Mouse (Mus musculus): ENCODE measurements around the gene Pa2g4. TPM values are rescaled to one million over a fixed set of nuclear protein-coding genes. Genes with fewer than 3 reads are reported as not detected.

Pa2g4 gene
- total and polyA plus RNA-seq, 2 experiments from 2014 or later: 48.0 to 117 TPM

GRCm38 (mm10) chr10:128589464-128590192, 23.8 kb upstream of the Pa2g4 start, which contains the start of gene Erbb3:
Gene Erbb3 (minus strand): TSS chr10:128589652.
- under 1% methylated on average over 43 of the region's 43 CpGs for WGBS
- no peak for TF ChIP-seq CTCF (IDR thresholded peaks at IDR 0.05; ENCODE audit: low read depth)
- no peak within 1 kb of the TSS for H3K27ac ChIP-seq
- H3K4me2 ChIP-seq (ENCODE audit: low read depth, low read length): peak within 1 kb of the TSS; percentile 100
- H3K4me3 ChIP-seq (ENCODE audit: low read length): peak within 1 kb of the TSS; percentile 47
- H3K27me3 ChIP-seq (ENCODE audit: insufficient read depth, low read length): peaks cover 21% of the 10 kb centered on the region
- peaks cover 5% of the 10 kb centered on the region; the same call in 1 of the 2 replicates for H3K4me1 ChIP-seq (ENCODE audit: insufficient read depth, low read length)
- H3K9me3 ChIP-seq (ENCODE audit: low read length): no peaks in the 10 kb centered on the region
- H3K36me3 ChIP-seq (ENCODE audit: insufficient read depth, low read length): no peaks in the 10 kb centered on the region
- peak within 1 kb of the TSS; percentile 45 for H3K9ac ChIP-seq (replicated peaks; ENCODE audit: low read length)
- peak; percentile 31; the same call in 1 of the 2 replicates for ATAC-seq
- DNase-seq (ENCODE audit: low spot score): peak; percentile 22

- no peak; the same call in 1 of the 2 replicates for ATAC-seq
- Histone ChIP-seq H3K4me2 (ENCODE audit: low read depth, low read length) (peak overlapping the region; percentile 100), H3K36me3 (ENCODE audit: insufficient read depth, low read length) (no peaks in the 10 kb centered on the region), H3K9me3 (ENCODE audit: low read length) (no peaks in the 10 kb centered on the region), H3K9ac (replicated peaks; ENCODE audit: low read length) (peak overlapping the region; percentile 45), H3K4me3 (ENCODE audit: low read length) (peak overlapping the region; percentile 47), H3K4me1 (ENCODE audit: insufficient read depth, low read length) (peaks cover 5% of the 10 kb centered on the region; the same call in 1 of the 2 replicates), H3K27me3 (ENCODE audit: insufficient read depth, low read length) (peaks cover 21% of the 10 kb centered on the region), H3K27ac (no peak overlapping the region)
- TF ChIP-seq CTCF (IDR thresholded peaks at IDR 0.05; ENCODE audit: low read depth): no peak
- DNase-seq (ENCODE audit: low spot score): no peak
- 4% methylated on average over 23 of the region's 23 CpGs for WGBS
Measured at GRCm38 (mm10) chr10:128588775-128589463, 23.1 kb upstream of the Pa2g4 start.

GRCm38 (mm10) chr10:128588136-128588535, 22.3 kb upstream of the Pa2g4 start:
- no peaks in the 10 kb centered on the region for H3K36me3 ChIP-seq (ENCODE audit: insufficient read depth, low read length)
- ATAC-seq: no peak
- H3K4me2 ChIP-seq (ENCODE audit: low read depth, low read length): no peak overlapping the region
- no peak overlapping the region for H3K4me3 ChIP-seq (ENCODE audit: low read length)
- no peak overlapping the region for H3K27ac ChIP-seq
- no peak for TF ChIP-seq CTCF (IDR thresholded peaks at IDR 0.05; ENCODE audit: low read depth)
- no peak for DNase-seq (ENCODE audit: low spot score)
- no peaks in the 10 kb centered on the region for H3K9me3 ChIP-seq (ENCODE audit: low read length)
- H3K27me3 ChIP-seq (ENCODE audit: insufficient read depth, low read length): peaks cover 26% of the 10 kb centered on the region
- peaks cover 5% of the 10 kb centered on the region; the same call in 1 of the 2 replicates for H3K4me1 ChIP-seq (ENCODE audit: insufficient read depth, low read length)
- H3K9ac ChIP-seq (replicated peaks; ENCODE audit: low read length): no peak overlapping the region
- WGBS: 31% methylated on average over 1 of the region's 1 CpGs

GRCm38 (mm10) chr10:128587697-128588096, 21.9 kb upstream of the Pa2g4 start:
- H3K9me3 ChIP-seq (ENCODE audit: low read length): no peaks in the 10 kb centered on the region
- no peak overlapping the region for H3K9ac ChIP-seq (replicated peaks; ENCODE audit: low read length)
- H3K4me3 ChIP-seq (ENCODE audit: low read length): no peak overlapping the region
- H3K4me1 ChIP-seq (ENCODE audit: insufficient read depth, low read length): peaks cover 5% of the 10 kb centered on the region; the same call in 1 of the 2 replicates
- H3K4me2 ChIP-seq (ENCODE audit: low read depth, low read length): no peak overlapping the region
- TF ChIP-seq CTCF (IDR thresholded peaks at IDR 0.05; ENCODE audit: low read depth): no peak
- H3K27ac ChIP-seq: no peak overlapping the region
- peaks cover 26% of the 10 kb centered on the region for H3K27me3 ChIP-seq (ENCODE audit: insufficient read depth, low read length)
- H3K36me3 ChIP-seq (ENCODE audit: insufficient read depth, low read length): no peaks in the 10 kb centered on the region
- DNase-seq (ENCODE audit: low spot score) (no peak), ATAC-seq (peak; percentile 18)
- 64% methylated on average over 8 of the region's 8 CpGs for WGBS

- peaks cover 5% of the 10 kb centered on the region; the same call in 1 of the 2 replicates for H3K4me1 ChIP-seq (ENCODE audit: insufficient read depth, low read length)
- H3K4me3 ChIP-seq (ENCODE audit: low read length): no peak overlapping the region
- H3K27ac ChIP-seq: no peak overlapping the region
- no peak overlapping the region for H3K4me2 ChIP-seq (ENCODE audit: low read depth, low read length)
- 49% methylated on average over 4 of the region's 4 CpGs for WGBS
- peaks cover 26% of the 10 kb centered on the region for H3K27me3 ChIP-seq (ENCODE audit: insufficient read depth, low read length)
- no peak overlapping the region for H3K9ac ChIP-seq (replicated peaks; ENCODE audit: low read length)
- DNase-seq (ENCODE audit: low spot score) (no peak), ATAC-seq (no peak)
- TF ChIP-seq CTCF (IDR thresholded peaks at IDR 0.05; ENCODE audit: low read depth): no peak
- H3K36me3 ChIP-seq (ENCODE audit: insufficient read depth, low read length): no peaks in the 10 kb centered on the region
- no peaks in the 10 kb centered on the region for H3K9me3 ChIP-seq (ENCODE audit: low read length)
Measured at GRCm38 (mm10) chr10:128587120-128587519, 21.3 kb upstream of the Pa2g4 start.

- no peak for TF ChIP-seq CTCF (IDR thresholded peaks at IDR 0.05; ENCODE audit: low read depth)
- Histone ChIP-seq H3K9me3 (ENCODE audit: low read length) (no peaks in the 10 kb centered on the region), H3K36me3 (ENCODE audit: insufficient read depth, low read length) (no peaks in the 10 kb centered on the region), H3K4me3 (ENCODE audit: low read length) (no peak overlapping the region), H3K27me3 (ENCODE audit: insufficient read depth, low read length) (peaks cover 26% of the 10 kb centered on the region), H3K9ac (replicated peaks; ENCODE audit: low read length) (no peak overlapping the region), H3K27ac (no peak overlapping the region), H3K4me2 (ENCODE audit: low read depth, low read length) (no peak overlapping the region), H3K4me1 (ENCODE audit: insufficient read depth, low read length) (peaks cover 5% of the 10 kb centered on the region; the same call in 1 of the 2 replicates)
- 10% methylated on average over 1 of the region's 1 CpGs for WGBS
- DNase-seq (ENCODE audit: low spot score) (no peak), ATAC-seq (no peak)
Measured at GRCm38 (mm10) chr10:128586546-128586945, 20.8 kb upstream of the Pa2g4 start.

Data from hindbrain, postnatal 0 days (tissue).